ENCODE assay signal across 8 mouse cellular contexts in genomic region chr2:155819392-155819448, GRCm38 (mm10). TPM values are rescaled to one million over a fixed set of nuclear protein-coding genes. Genes with fewer than 3 reads are reported as not detected.
DNase-seq lines count a peak whose midpoint lies in the region; ATAC-seq lines count a peak whose summit lies in the region.

Gene BC029722 (minus strand): TSS chr2:155819426.

- peak within 1 kb of the TSS; percentile 85 for H3K9ac ChIP-seq in kidney, embryonic 16.5 days (replicated peaks; ENCODE audit: low read length)
- H3K9ac ChIP-seq in midbrain, embryonic 14.5 days (replicated peaks; ENCODE audit: low read length): peak within 1 kb of the TSS; percentile 78

- H3K27ac ChIP-seq in kidney, embryonic 16.5 days (ENCODE audit: low read length): peak within 1 kb of the TSS; percentile 66
- peak within 1 kb of the TSS; percentile 83 for H3K27ac ChIP-seq in midbrain, embryonic 14.5 days (replicated peaks; ENCODE audit: low read depth, low read length)

- H3K9me3 ChIP-seq in kidney, embryonic 16.5 days (ENCODE audit: low read length): no peaks in the 10 kb centered on the region
- H3K9me3 ChIP-seq in midbrain, embryonic 14.5 days (ENCODE audit: control insufficient read depth, low read length): no peaks in the 10 kb centered on the region

- H3K4me2 ChIP-seq in kidney, embryonic 16.5 days (replicated peaks; ENCODE audit: low read depth, low read length): peak within 1 kb of the TSS; percentile 93
- H3K4me2 ChIP-seq in midbrain, embryonic 14.5 days (ENCODE audit: low read length): peak within 1 kb of the TSS; percentile 84

- DNase-seq in kidney, adult 11 months: no peak
- DNase-seq in adrenal gland, postnatal 36 days: no peak
- DNase-seq in gonadal fat pad, adult 2 months (ENCODE audit: low read depth): no peak
- DNase-seq in layer of hippocampus, postnatal 10 days (ENCODE audit: low spot score in 2 of 2): no peak
- no peak for DNase-seq in midbrain, embryonic 14.5 days
- DNase-seq in right cerebral cortex, postnatal 25 days: no peak
- DNase-seq in right cerebral cortex, adult 2 months (ENCODE audit: low spot score in 2 of 2): no peak

- ATAC-seq in kidney, embryonic 16.5 days (ENCODE audit: low FRiP score, low TSS enrichment): no peak
- ATAC-seq in midbrain, embryonic 14.5 days (ENCODE audit: low FRiP score, low TSS enrichment): no peak

- H3K27me3 ChIP-seq in kidney, embryonic 16.5 days (ENCODE audit: insufficient read depth, low read length): no peaks in the 10 kb centered on the region
- no peaks in the 10 kb centered on the region for H3K27me3 ChIP-seq in midbrain, embryonic 14.5 days (ENCODE audit: control insufficient read depth, insufficient read depth, low read length)

- peaks cover 41% of the 10 kb centered on the region for H3K36me3 ChIP-seq in kidney, embryonic 16.5 days (ENCODE audit: insufficient read depth, low read length)
- H3K36me3 ChIP-seq in midbrain, embryonic 14.5 days (ENCODE audit: control insufficient read depth, insufficient read depth, low read length): peaks cover 56% of the 10 kb centered on the region

- H3K4me3 ChIP-seq in kidney, embryonic 16.5 days (ENCODE audit: low read length): peak within 1 kb of the TSS; percentile 78
- H3K4me3 ChIP-seq in midbrain, embryonic 14.5 days (replicated peaks; ENCODE audit: low read depth, low read length): peak within 1 kb of the TSS; percentile 48

- H3K4me1 ChIP-seq in kidney, embryonic 16.5 days (ENCODE audit: insufficient read depth, low read length): peaks cover 11% of the 10 kb centered on the region
- H3K4me1 ChIP-seq in midbrain, embryonic 14.5 days (ENCODE audit: control insufficient read depth, insufficient read depth, low read length): peaks cover 17% of the 10 kb centered on the region

RNA-seq across cellular contexts. Expression of gene BC029722, which starts in this region (rescaled TPM):
- polyA plus RNA-seq in kidney, embryonic 16.5 days (2015; fragmentation: Nextera tagmentation; extraction: Ambion mirVana): 18.9 and 20.0 TPM in 2 replicates
- 100 to 1,000 TPM; 185 to 198 TPM for total RNA-seq in adrenal gland, postnatal 36 days (2021)
- polyA plus RNA-seq in gonadal fat pad, adult 2 months (2012; rRNA removed): 55.2 and 65.8 TPM in 2 replicates
- total RNA-seq in layer of hippocampus, postnatal 10 days (2021): 10 to 100 TPM; 37.2 to 38.1 TPM
- 25.5 and 38.5 TPM in 2 replicates for polyA plus RNA-seq in midbrain, embryonic 14.5 days (2014; fragmentation: Nextera tagmentation; extraction: Ambion mirVana)

Comparison
In these comparisons a context has a peak if more than half of its experiments do, and no peak if none do; other contexts are left out.
1. RNA of gene BC029722 (total RNA-seq): 185 to 198 TPM in adrenal gland, postnatal 36 days; 37.2 to 38.1 TPM in layer of hippocampus, postnatal 10 days; every median in the first group is over 4 times any median in the second.